Mouse (Mus musculus): Measurements from ENCODE around the gene Gm960. TPM values are rescaled to one million over a fixed set of nuclear protein-coding genes. Genes with fewer than 3 reads are reported as not detected.
A peak's percentile ranks its signal among the peaks of the same experiment; 100 is the strongest.

Gm960 gene
- polyA plus RNA-seq, 1 experiment = 5.4 TPM

DNA sequence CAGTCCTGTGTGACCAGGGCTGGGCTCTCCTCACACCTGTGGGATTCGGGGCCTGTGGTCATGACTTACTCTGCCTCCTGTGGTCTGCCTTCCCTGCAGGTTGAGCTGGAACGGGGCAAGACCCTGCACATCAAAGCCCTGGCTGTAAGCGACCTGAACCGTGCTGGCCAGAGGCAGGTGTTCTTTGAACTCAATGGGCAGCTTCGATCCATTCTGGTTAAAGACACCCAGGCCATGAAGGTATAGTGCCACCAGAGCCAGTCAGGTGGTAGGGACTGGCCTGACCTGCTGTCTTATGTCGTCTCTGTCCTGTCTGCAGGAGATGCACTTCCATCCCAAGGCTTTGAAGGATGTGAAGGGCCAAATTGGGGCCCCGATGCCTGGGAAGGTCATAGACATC lies 77.7 kb downstream of the Gm960 start:
- WGBS = 86% methylated on average over 7 of the region's 7 CpGs
- Histone ChIP-seq H3K4me3 (replicated peaks; ENCODE audit: insufficient read depth, low read depth, low read length) (no peak overlapping the region), H3K27me3 (ENCODE audit: control insufficient read depth, insufficient read depth, low read length) (no peaks in the 10 kb centered on the region), H3K27ac (ENCODE audit: insufficient read depth, low read length) (no peak overlapping the region), H3K4me1 (ENCODE audit: control insufficient read depth, insufficient read depth, low read length) (0 out of 2 replicates have a peak, but pooled peaks cover 6% of the 10 kb centered on the region)
- TF ChIP-seq POLR2A (IDR thresholded peaks at IDR 0.05; ENCODE audit: borderline replicate concordance, insufficient read depth, low read length) (no peak), CTCF (IDR thresholded peaks at IDR 0.05; ENCODE audit: borderline replicate concordance, insufficient read depth, low read depth, low read length) (no peak)
- DNase-seq = no peak

DNA sequence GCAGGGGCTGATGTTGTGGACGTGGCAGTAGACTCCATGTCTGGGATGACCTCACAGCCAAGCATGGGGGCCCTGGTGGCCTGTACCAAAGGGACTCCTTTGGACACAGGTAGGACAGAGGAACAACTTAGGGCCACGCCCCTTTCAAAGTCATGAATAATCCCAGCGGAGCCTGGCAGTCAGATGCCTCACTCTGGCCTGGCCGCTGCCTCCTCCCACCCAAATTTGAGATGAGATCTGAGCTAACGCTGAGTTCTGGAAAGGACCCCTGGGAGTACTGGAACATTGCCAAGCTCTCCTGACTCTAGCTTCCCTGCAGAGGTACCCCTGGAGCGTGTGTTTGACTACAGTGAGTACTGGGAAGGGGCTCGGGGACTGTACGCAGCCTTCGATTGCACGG lies 79.0 kb downstream of the Gm960 start:
- no peak for TF ChIP-seq CTCF (IDR thresholded peaks at IDR 0.05; ENCODE audit: borderline replicate concordance, insufficient read depth, low read depth, low read length)
- TF ChIP-seq POLR2A (IDR thresholded peaks at IDR 0.05; ENCODE audit: borderline replicate concordance, insufficient read depth, low read length) = no peak
- Histone ChIP-seq H3K4me1 (ENCODE audit: control insufficient read depth, insufficient read depth, low read length) (0 out of 2 replicates have a peak, but pooled peaks cover 6% of the 10 kb centered on the region), H3K27me3 (ENCODE audit: control insufficient read depth, insufficient read depth, low read length) (no peaks in the 10 kb centered on the region), H3K4me3 (replicated peaks; ENCODE audit: insufficient read depth, low read depth, low read length) (no peak overlapping the region), H3K27ac (ENCODE audit: insufficient read depth, low read length) (no peak overlapping the region)
- DNase-seq = peak in 1 of 2 experiments; percentile 19
- 70% methylated on average over 10 of the region's 10 CpGs for WGBS

DNA sequence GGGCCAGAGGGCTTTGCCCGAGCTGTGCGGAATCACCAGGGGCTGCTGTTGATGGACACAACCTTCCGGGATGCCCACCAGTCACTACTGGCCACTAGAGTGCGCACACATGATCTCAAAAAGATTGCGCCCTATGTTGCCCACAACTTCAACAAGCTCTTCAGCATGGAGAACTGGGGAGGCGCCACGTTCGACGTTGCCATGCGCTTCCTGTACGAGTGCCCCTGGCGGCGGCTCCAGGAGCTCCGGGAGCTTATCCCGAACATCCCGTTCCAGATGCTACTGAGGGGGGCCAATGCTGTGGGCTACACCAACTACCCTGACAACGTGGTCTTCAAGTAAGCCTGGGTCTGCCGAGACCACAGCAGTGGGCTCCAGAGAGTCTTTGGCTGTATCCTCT lies 80.3 kb downstream of the Gm960 start:
- no peak overlapping the region for H3K4me3 ChIP-seq (replicated peaks; ENCODE audit: insufficient read depth, low read depth, low read length)
- no peak for TF ChIP-seq CTCF (IDR thresholded peaks at IDR 0.05; ENCODE audit: borderline replicate concordance, insufficient read depth, low read depth, low read length)
- no peak for TF ChIP-seq POLR2A (IDR thresholded peaks at IDR 0.05; ENCODE audit: borderline replicate concordance, insufficient read depth, low read length)
- peak in 1 of 2 experiments; percentile 19 for DNase-seq

DNA sequence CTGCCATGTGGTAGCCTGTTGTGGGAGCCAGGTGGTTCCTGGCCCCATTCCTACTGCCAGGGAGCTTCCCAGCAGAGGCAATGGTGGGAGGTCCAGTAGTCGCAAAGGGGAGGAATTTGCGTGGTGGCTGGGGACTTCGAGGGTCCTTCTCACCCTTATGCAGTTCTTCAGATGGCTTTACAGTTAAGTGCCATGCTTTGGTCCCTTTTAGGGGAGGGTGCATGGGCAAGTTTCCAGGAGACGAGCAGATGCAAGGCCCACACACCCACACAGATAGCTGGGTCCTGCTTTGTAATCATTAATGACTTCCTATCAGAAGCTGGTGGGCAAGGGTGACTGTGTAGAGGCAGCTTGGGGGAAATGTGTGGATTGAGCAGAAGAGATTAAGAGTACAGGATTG lies 81.9 kb downstream of the Gm960 start:
- peak in 1 of 2 experiments; percentile 33 for DNase-seq
- Histone ChIP-seq H3K4me1 (ENCODE audit: control insufficient read depth, insufficient read depth, low read length) (peaks cover 20% of the 10 kb centered on the region), H3K4me3 (replicated peaks; ENCODE audit: insufficient read depth, low read depth, low read length) (no peak overlapping the region), H3K27ac (ENCODE audit: insufficient read depth, low read length) (no peak overlapping the region), H3K27me3 (ENCODE audit: control insufficient read depth, insufficient read depth, low read length) (no peaks in the 10 kb centered on the region)
- TF ChIP-seq POLR2A (IDR thresholded peaks at IDR 0.05; ENCODE audit: borderline replicate concordance, insufficient read depth, low read length) = no peak
- TF ChIP-seq CTCF (IDR thresholded peaks at IDR 0.05; ENCODE audit: borderline replicate concordance, insufficient read depth, low read depth, low read length) = no peak
- 23% methylated on average over 4 of the region's 4 CpGs for WGBS

More for the DNA sequence above, 80.3 kb downstream of the Gm960 start:
- no peak overlapping the region for H3K27ac ChIP-seq (ENCODE audit: insufficient read depth, low read length)
- 38% methylated on average over 18 of the region's 18 CpGs for WGBS
- no peaks in the 10 kb centered on the region for H3K27me3 ChIP-seq (ENCODE audit: control insufficient read depth, insufficient read depth, low read length)
- H3K4me1 ChIP-seq (ENCODE audit: control insufficient read depth, insufficient read depth, low read length) = peaks cover 9% of the 10 kb centered on the region; the same call in 1 of the 2 replicates

DNA sequence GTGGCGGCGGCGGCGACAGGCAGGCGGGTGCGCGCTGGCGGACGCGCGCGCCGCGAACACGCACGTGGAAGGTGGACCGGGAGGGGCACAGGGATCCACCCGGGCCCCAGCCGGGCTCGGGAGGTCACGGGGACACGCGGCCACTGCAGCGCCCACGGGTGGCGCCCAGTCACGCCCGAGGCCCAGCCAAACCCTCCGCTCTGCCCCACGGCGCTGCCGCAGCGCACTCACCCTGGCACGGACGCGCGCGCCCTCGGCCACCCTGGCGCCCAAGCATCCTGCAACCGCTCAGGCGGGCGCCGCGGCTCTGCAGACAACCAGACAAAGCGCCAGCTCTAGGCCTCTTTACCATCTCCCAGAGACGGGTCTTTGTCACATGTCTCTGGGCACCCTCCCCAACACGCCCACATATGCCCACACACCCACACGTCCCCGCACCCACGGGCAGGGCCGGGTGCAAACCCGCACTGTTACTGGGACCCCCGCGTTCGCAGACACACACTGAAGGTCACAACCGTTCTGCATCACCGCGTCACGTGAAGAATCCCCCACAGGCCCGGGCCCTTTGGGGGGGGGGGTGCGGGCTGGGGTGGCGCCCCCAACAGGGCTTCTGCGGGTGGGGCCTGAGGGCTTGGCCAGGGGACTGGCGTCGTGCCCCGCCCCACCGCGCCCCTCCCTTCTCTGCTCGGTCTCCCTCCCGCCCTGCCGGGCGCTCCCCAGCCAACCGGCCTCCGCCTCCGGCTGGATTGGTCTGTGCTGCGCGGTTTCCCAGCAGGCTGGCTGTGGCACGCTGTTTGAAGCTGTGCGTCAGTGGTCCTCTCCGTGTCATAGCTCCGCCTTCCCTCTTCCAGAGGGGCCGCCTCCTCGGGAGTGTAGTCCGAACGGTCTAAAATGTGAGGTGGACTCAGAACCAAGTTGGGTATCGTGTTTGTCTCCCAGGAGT lies 83.0 kb downstream of the Gm960 start, which contains the start of gene Lrfn4:
Gene Lrfn4 (minus strand): TSS at position 517 of the 943 bp plus-strand sequence.
- peak; percentile 87 to 92 for DNase-seq
- Histone ChIP-seq H3K27me3 (ENCODE audit: control insufficient read depth, insufficient read depth, low read length) (no peaks in the 10 kb centered on the region), H3K4me1 (ENCODE audit: control insufficient read depth, insufficient read depth, low read length) (peaks cover 25% of the 10 kb centered on the region), H3K27ac (ENCODE audit: insufficient read depth, low read length) (peak within 1 kb of the TSS; percentile 89), H3K4me3 (replicated peaks; ENCODE audit: insufficient read depth, low read depth, low read length) (peak within 1 kb of the TSS; percentile 76)
- under 1% methylated on average over 84 of the region's 87 CpGs for WGBS
- TF ChIP-seq POLR2A (IDR thresholded peaks at IDR 0.05; ENCODE audit: borderline replicate concordance, insufficient read depth, low read length) = peak; percentile 49; the same call in 1 of the 2 replicates
- no peak for TF ChIP-seq CTCF (IDR thresholded peaks at IDR 0.05; ENCODE audit: borderline replicate concordance, insufficient read depth, low read depth, low read length)

DNA sequence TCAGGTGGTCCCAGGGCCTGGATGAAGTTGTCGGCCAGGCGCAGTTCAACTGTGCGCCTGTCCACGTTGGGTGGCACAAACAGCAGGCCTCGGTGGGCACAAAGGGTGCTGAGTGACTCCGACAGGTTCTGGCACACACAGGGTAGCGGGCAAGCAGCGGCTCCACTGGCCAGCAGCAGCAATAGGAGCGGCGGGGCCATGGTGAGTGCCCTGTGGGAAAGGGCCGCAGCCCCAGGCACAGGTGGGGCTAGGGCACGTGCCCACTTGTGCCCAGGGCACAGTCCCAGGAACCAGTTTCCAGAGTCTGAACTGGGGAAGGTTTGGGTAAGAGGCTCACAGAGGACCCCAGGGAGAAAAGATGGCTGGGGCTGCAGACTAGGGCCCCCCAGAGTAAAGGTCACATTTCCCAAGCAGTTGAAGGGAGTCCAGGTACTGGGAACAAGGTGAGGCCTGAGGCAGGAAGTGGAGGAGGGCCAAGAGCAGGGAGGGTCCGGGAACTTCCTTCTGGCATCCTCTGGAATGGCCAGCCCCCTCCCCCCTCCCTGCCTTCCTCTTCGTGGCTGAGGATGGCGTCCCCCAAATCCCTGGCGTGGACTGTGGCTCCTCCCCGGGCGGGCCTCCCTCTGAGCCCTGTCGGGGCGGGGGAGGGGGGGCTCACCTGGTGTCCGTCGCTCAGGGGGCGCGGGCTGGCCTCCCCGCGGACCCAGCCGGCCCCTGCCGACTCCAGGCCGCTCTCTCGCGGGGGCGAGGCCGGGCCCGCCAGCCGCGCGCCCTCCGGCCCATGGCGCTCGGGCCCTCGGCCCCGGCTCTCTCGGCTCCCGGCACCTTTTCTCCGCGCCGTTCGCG lies 83.9 kb downstream of the Gm960 start:
- H3K27me3 ChIP-seq (ENCODE audit: control insufficient read depth, insufficient read depth, low read length) = no peaks in the 10 kb centered on the region
- H3K4me1 ChIP-seq (ENCODE audit: control insufficient read depth, insufficient read depth, low read length) = peaks cover 32% of the 10 kb centered on the region
- TF ChIP-seq CTCF (IDR thresholded peaks at IDR 0.05; ENCODE audit: borderline replicate concordance, insufficient read depth, low read depth, low read length) (no peak), POLR2A (IDR thresholded peaks at IDR 0.05; ENCODE audit: borderline replicate concordance, insufficient read depth, low read length) (no peak)
- peak overlapping the region; percentile 89 for H3K27ac ChIP-seq (ENCODE audit: insufficient read depth, low read length)
- peak in 1 of 2 experiments; percentile 49 for DNase-seq
- WGBS = 5% methylated on average over 48 of the region's 49 CpGs
- peak overlapping the region; percentile 76 for H3K4me3 ChIP-seq (replicated peaks; ENCODE audit: insufficient read depth, low read depth, low read length)

Measured in cerebellum, adult 2 months (tissue).